Mouse (Mus musculus) gastrocnemius, adult 2 months (tissue): ENCODE results near the gene Upf3b. TPM values are rescaled to one million over a fixed set of nuclear protein-coding genes. Genes with fewer than 3 reads are reported as not detected.

Source experiments
- DNase-seq: peaks from one replicate; pipeline ENCODE4 v3.0.0; 2022
- H3K27ac ChIP-seq: fragments of 200-600 bp; 2 replicates; pipeline ENCODE4 v1.8.1; 2022; ENCODE audit warnings: mild to moderate bottlenecking
- H3K4me3 ChIP-seq: fragments of 200-600 bp; 2 replicates; pipeline ENCODE4 v1.8.1; 2022; ENCODE audit warnings: mild to moderate bottlenecking, moderate library complexity
- CTCF ChIP-seq: fragments of 200-600 bp; IDR thresholded peaks from 2 replicates; pipeline ENCODE4 v1.8.1; 2022; ENCODE audit warnings: antibody characterized with exemption, mild to moderate bottlenecking, moderate library complexity
- intact Hi-C: fragments of 180-260 bp; cut with DNase I; formaldehyde crosslinking; loops from one replicate; pipeline ENCODE4 v1.15.1; 2025
- total RNA-seq, 2 experiments: library from RNA; stranded (reverse); gene quantifications; 2 replicates each; pipeline ENCODE4 v1.2.3; 2021

Gene Upf3b
- total RNA-seq, 2 experiments from 2014 or later: 9.4 to 10.1 TPM

- no peak overlapping the region for H3K4me3 ChIP-seq
- TF ChIP-seq CTCF: no peak
- no peak overlapping the region for H3K27ac ChIP-seq
- DNase-seq: no peak
- intact Hi-C loops: no loop called here
Observed at GRCm38 (mm10) chrX:37063902-37064301, 46.2 kb downstream of the Upf3b start.

- Histone ChIP-seq H3K27ac (no peak overlapping the region), H3K4me3 (peak overlapping the region; percentile 57)
- TF ChIP-seq CTCF: no peak
- intact Hi-C loops: no loop called here
- no peak for DNase-seq
Observed at GRCm38 (mm10) chrX:37048890-37049823, 61.0 kb downstream of the Upf3b start.

GRCm38 (mm10) chrX:37048066-37048889 lies 61.8 kb downstream of the Upf3b start, which contains the start of gene Sowahd:
Gene Sowahd (plus strand): TSS chrX:37048845.
- Histone ChIP-seq H3K27ac (no peak within 1 kb of the TSS), H3K4me3 (peak within 1 kb of the TSS; percentile 57)
- intact Hi-C loops: no loop called here
- no peak for TF ChIP-seq CTCF
- DNase-seq: no peak

- Histone ChIP-seq H3K27ac (no peak overlapping the region), H3K4me3 (no peak overlapping the region)
- intact Hi-C loops: no loop called here
- TF ChIP-seq CTCF: peak; percentile 72
- peak; percentile 32 for DNase-seq
Observed at GRCm38 (mm10) chrX:37042726-37043125, 67.4 kb downstream of the Upf3b start.

Other genes starting within 250 kb of the Upf3b start
- 10 to 100 TPM; 37.7 to 40.0 TPM for gene Ube2a, start 236.4 kb downstream of the Upf3b start, total RNA-seq
- 10 to 100 TPM; 12.0 TPM for gene C330007P06Rik, start 236.2 kb downstream of the Upf3b start, total RNA-seq
- gene Nkrf, start 207.4 kb downstream of the Upf3b start, total RNA-seq: 1 to 10 TPM; 2.7 to 2.9 TPM
- gene Sept6, start 118.5 kb downstream of the Upf3b start, total RNA-seq: 1 to 10 TPM in 1 of 2 experiments, under 1 TPM in 1; 0.99 to 1.9 TPM
- not detected for gene Sowahd, start 61.5 kb downstream of the Upf3b start, total RNA-seq
- gene Rpl39, start 24.9 kb downstream of the Upf3b start, total RNA-seq: 100 to 1,000 TPM; 265 to 297 TPM
- 10 to 100 TPM in 1 of 2 experiments, 1 to 10 TPM in 1; 6.1 to 10.1 TPM for gene Nkap, start 16.5 kb upstream of the Upf3b start, total RNA-seq
- not detected for gene Akap14, start 58.5 kb upstream of the Upf3b start, total RNA-seq
- 100 to 1,000 TPM; 357 to 460 TPM for gene Ndufa1, start 80.8 kb upstream of the Upf3b start, total RNA-seq
- 1 to 10 TPM; 1.7 to 2.6 TPM for gene Rnf113a1, start 80.9 kb upstream of the Upf3b start, total RNA-seq
- not detected for gene Gm9, start 100.7 kb upstream of the Upf3b start, total RNA-seq
- not detected for gene Rhox1, start 111.9 kb upstream of the Upf3b start, total RNA-seq
- not detected for gene Rhox2a, start 134.7 kb upstream of the Upf3b start, total RNA-seq
- gene Rhox3a, start 139.6 kb upstream of the Upf3b start, total RNA-seq: not detected
- gene Rhox4a, start 155.0 kb upstream of the Upf3b start, total RNA-seq: not detected